Mouse (Mus musculus) hindbrain, embryonic 11.5 days (tissue): ENCODE data around the gene Cfap61. TPM values are rescaled to one million over a fixed set of nuclear protein-coding genes. Genes with fewer than 3 reads are reported as not detected.

Source experiments
- ATAC-seq: fragments of 200-750 bp; cut with Nextera tagmentation; 2 replicates; pipeline ENCODE4 v1.8.0; 2017; ENCODE audit warnings: mild to moderate bottlenecking, moderate TSS enrichment, moderate library complexity; ENCODE audit not compliant: low FRiP score
- DNase-seq: peaks from one replicate; pipeline ENCODE4 v3.0.0-alpha.2; 2015; ENCODE audit warnings: low spot score
- H3K27ac ChIP-seq: fragments of 300-500 bp; sonication (generic); 2 replicates; pipeline ENCODE4 v1.5.1; 2014; ENCODE audit warnings: mild to moderate bottlenecking, low read depth, low read length
- H3K27me3 ChIP-seq: fragments of 300-500 bp; sonication (generic); 2 replicates; pipeline ENCODE4 v1.6.1; 2014; ENCODE audit warnings: mild to moderate bottlenecking, low read length, moderate library complexity, mixed read lengths; ENCODE audit not compliant: control insufficient read depth, insufficient read depth
- H3K36me3 ChIP-seq: fragments of 300-500 bp; sonication (generic); 2 replicates; pipeline ENCODE4 v1.6.1; 2014; ENCODE audit warnings: mild to moderate bottlenecking, low read length, moderate library complexity, mixed read lengths; ENCODE audit not compliant: control insufficient read depth, insufficient read depth
- H3K4me1 ChIP-seq: fragments of 300-500 bp; sonication (generic); replicated peaks from 2 replicates; pipeline ENCODE4 v1.6.1; 2014; ENCODE audit warnings: low read length, mixed read lengths; ENCODE audit not compliant: control insufficient read depth, insufficient read depth
- H3K4me2 ChIP-seq: fragments of 300-500 bp; sonication (generic); replicated peaks from 2 replicates; pipeline ENCODE4 v1.6.1; 2014; ENCODE audit warnings: mild to moderate bottlenecking, low read depth, low read length
- H3K4me3 ChIP-seq: fragments of 300-500 bp; sonication (generic); 2 replicates; pipeline ENCODE4 v1.5.1; 2014; ENCODE audit warnings: low read depth, low read length
- H3K9ac ChIP-seq: fragments of 300-500 bp; sonication (generic); 2 replicates; pipeline ENCODE4 v1.6.1; 2014; ENCODE audit warnings: low read depth, low read length
- H3K9me3 ChIP-seq: fragments of 300-500 bp; sonication (generic); 2 replicates; pipeline ENCODE4 v1.6.1; 2016; ENCODE audit warnings: low read length; ENCODE audit not compliant: control insufficient read depth
- WGBS: fragments of 180-500 bp; shearing (Covaris S2); extraction: QIAGEN DNeasy Blood & Tissue Kit; methylation state at CpG from one replicate; pipeline ENCODE4 v1.1.7; 2014; 5-methylcytosine and 5-hydroxymethylcytosine counted together
- polyA plus RNA-seq: library from polyadenylated mRNA; unstranded; fragments of >200 nt; fragmentation: Nextera tagmentation; extraction: Ambion mirVana; gene quantifications from 2 replicates; pipeline ENCODE4 v1.2.1, GENCODE M21; 2014

Gene Cfap61
- polyA plus RNA-seq, 1 experiment from 2014 or later = 2.4 TPM

- Histone ChIP-seq H3K4me3 (no peak overlapping the region), H3K9me3 (no peaks in the 10 kb centered on the region), H3K4me1 (no peaks in the 10 kb centered on the region), H3K36me3 (no peaks in the 10 kb centered on the region), H3K27ac (no peak overlapping the region), H3K4me2 (no peak overlapping the region), H3K27me3 (no peaks in the 10 kb centered on the region; the same call in 1 of the 2 replicates), H3K9ac (no peak overlapping the region)
- DNase-seq = peak; percentile 37
- WGBS = 44% methylated on average over 7 of the region's 7 CpGs
- ATAC-seq = peak; percentile 88
Observed at GRCm38 (mm10) chr2:145958551-145958950, 24.0 kb downstream of the Cfap61 start.

- Histone ChIP-seq H3K27me3 (no peaks in the 10 kb centered on the region), H3K36me3 (no peaks in the 10 kb centered on the region), H3K9ac (no peak overlapping the region), H3K4me3 (no peak overlapping the region), H3K9me3 (no peaks in the 10 kb centered on the region), H3K4me2 (no peak overlapping the region), H3K4me1 (no peaks in the 10 kb centered on the region), H3K27ac (no peak overlapping the region)
- ATAC-seq = no peak
- WGBS = 89% methylated on average over 5 of the region's 5 CpGs
- no peak for DNase-seq
Observed at GRCm38 (mm10) chr2:145961861-145962260, 27.3 kb downstream of the Cfap61 start.

DNA sequence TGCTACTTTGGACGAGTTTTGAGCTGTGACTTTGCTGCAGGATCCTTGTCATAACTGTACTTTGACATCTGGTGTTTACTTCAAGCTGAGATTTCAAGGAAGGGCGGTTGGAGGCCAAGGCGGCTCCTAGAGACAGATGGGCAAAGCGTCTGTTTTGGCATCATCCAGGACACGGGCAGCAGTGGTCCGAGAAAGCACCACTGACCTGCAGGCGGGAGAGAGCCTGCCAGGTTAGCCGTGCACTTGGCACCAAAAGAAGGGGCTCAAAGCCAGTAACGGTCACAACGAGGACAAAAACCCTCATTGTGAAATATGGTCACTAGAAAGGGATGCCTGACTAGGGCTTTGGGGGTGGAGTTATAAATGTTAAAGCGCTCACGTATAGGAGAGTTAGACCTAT is 36.2 kb downstream of the Cfap61 start:
- ATAC-seq (no peak), DNase-seq (no peak)
- H3K27ac ChIP-seq = no peak overlapping the region
- 89% methylated on average over 12 of the region's 12 CpGs for WGBS
- H3K4me3 ChIP-seq = no peak overlapping the region
- H3K4me1 ChIP-seq = no peaks in the 10 kb centered on the region
- no peaks in the 10 kb centered on the region for H3K27me3 ChIP-seq
- H3K36me3 ChIP-seq = no peaks in the 10 kb centered on the region
- no peak overlapping the region for H3K4me2 ChIP-seq
- H3K9ac ChIP-seq = no peak overlapping the region
- no peaks in the 10 kb centered on the region for H3K9me3 ChIP-seq

DNA sequence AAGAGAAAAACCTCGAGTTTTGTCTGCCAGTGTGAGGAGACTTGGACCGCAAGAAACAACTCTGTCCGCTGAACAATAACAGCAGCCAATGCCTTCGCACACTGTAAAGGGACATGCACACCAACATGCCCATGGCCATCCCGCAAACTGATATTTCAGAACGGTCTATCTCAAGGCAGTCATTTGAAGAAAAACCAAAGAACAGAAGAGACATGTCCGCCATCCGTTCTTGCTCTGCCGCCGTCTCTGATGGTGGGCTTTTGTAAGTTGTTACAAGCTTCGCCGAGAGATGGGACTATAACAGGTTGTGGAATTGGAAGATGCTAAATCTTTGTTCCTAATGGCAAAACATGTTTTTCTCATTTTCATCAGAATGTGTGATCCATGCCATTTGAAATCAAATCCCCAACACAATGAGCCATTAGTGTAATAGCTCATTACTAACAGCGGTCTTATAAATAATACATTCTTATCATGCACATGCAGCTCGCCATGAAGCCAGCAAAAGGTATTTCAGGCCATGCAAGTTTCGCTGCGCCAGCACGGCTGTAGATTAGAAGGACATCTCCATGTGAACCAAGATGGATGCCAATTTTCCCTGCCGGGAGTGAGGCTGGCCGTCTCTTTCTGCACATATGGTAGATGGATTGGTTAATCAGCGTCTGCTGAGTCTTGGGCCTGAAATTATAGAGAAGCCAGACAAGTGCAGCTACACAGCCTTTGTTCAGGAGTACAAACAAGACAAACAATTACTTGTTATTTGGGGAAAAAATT is 36.8 kb downstream of the Cfap61 start:
- Histone ChIP-seq H3K36me3 (no peaks in the 10 kb centered on the region), H3K4me2 (no peak overlapping the region), H3K4me3 (no peak overlapping the region), H3K9me3 (no peaks in the 10 kb centered on the region), H3K9ac (no peak overlapping the region), H3K27me3 (no peaks in the 10 kb centered on the region), H3K27ac (no peak overlapping the region), H3K4me1 (no peaks in the 10 kb centered on the region)
- no peak for ATAC-seq
- WGBS = 91% methylated on average over 20 of the region's 20 CpGs
- no peak for DNase-seq

DNA sequence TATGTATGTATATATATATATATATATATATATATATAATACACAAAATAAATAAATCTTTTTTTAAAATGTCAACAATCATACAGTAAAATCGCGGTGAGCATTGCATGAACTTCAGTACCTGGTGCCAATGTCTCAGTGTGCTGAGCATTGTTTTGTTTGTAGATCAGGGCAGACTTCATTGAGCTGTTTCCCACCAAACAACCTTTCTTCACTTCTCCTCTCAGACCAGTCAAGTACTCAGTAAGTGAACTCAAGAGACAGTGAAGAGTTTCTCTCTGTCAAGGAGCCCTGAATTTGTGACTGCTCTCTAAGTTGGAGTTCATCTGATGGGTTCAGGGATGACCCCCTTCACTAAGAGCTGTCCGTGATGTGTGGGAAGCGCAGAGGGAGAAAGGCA is 38.0 kb downstream of the Cfap61 start:
- Histone ChIP-seq H3K4me3 (no peak overlapping the region), H3K27me3 (no peaks in the 10 kb centered on the region), H3K27ac (no peak overlapping the region), H3K4me2 (no peak overlapping the region), H3K9ac (no peak overlapping the region), H3K4me1 (no peaks in the 10 kb centered on the region), H3K9me3 (no peaks in the 10 kb centered on the region), H3K36me3 (no peaks in the 10 kb centered on the region)
- DNase-seq (no peak), ATAC-seq (no peak)
- WGBS = 89% methylated on average over 4 of the region's 4 CpGs

DNA sequence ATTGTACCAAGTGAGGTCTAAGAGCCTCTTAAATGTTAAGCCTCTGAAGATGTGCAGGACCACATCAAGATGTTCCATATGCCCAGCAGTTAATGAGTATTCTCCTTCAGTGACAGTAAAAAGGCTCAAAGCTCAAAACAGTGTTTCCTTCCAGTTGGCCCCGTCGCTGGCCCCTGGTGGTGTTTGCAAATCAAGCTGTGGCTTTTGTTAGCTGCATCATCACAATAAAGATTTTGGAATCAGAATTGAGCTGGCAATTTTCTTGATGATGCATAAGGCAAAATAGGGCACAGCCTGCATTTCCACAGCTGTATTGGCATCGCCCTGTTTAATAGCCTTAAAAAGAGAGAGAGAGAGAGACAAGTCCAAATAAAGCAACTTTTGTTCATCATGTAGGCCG is 45.0 kb downstream of the Cfap61 start:
- WGBS = 68% methylated on average over 4 of the region's 4 CpGs
- DNase-seq (no peak), ATAC-seq (no peak)
- Histone ChIP-seq H3K4me2 (no peak overlapping the region), H3K9ac (no peak overlapping the region), H3K4me3 (no peak overlapping the region), H3K27me3 (no peaks in the 10 kb centered on the region), H3K9me3 (no peaks in the 10 kb centered on the region), H3K36me3 (no peaks in the 10 kb centered on the region), H3K4me1 (peaks cover 2% of the 10 kb centered on the region; the same call in 1 of the 2 replicates), H3K27ac (no peak overlapping the region)

DNA sequence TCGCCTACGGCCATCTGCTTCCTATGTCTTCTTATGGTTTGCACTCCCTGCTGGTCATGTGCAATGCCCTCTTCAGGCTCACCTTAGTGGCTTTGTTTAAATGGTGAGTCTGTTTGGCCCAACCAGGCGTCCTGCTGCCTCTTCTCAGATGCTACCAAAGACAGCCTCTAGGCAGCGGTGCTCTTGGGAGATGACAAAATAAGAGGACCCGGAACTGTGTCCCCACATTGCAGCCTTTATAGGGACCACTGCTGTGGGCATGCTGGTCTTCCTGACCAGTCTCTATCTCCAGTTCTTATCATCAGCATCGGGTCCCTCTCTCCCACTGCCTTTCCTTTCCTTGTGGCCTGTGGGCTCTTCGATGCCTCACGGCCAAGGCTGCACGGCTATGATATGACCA is 46.3 kb downstream of the Cfap61 start:
- ATAC-seq (no peak), DNase-seq (no peak)
- Histone ChIP-seq H3K4me3 (no peak overlapping the region), H3K9me3 (no peaks in the 10 kb centered on the region), H3K4me2 (no peak overlapping the region), H3K36me3 (no peaks in the 10 kb centered on the region), H3K27me3 (no peaks in the 10 kb centered on the region), H3K27ac (no peak overlapping the region), H3K4me1 (peaks cover 2% of the 10 kb centered on the region; the same call in 1 of the 2 replicates), H3K9ac (no peak overlapping the region)
- WGBS = 73% methylated on average over 9 of the region's 9 CpGs

DNA sequence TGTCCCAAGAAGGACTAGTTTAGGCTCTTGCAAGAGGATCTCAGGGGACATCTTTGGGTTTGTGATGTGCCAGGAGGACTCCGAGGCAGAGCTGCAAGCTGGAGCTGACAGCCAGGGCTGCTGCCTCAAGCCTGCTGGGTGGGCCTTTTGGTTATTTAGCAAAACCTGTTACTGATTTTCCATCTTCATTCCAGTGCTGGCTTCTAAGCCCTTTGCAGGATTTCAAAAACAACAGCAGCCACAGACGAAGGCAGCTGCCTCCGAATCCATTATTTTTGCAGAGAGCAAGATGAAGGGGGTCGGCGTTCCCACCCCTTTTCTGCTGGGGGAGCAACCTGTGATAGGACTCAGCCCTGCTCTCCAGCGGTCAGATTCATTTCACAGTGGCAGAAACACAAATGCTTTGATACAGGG is 47.1 kb downstream of the Cfap61 start:
- DNase-seq = peak; percentile 25
- no peak for ATAC-seq
- Histone ChIP-seq H3K27me3 (no peaks in the 10 kb centered on the region), H3K9me3 (no peaks in the 10 kb centered on the region), H3K27ac (no peak overlapping the region), H3K4me3 (no peak overlapping the region), H3K36me3 (no peaks in the 10 kb centered on the region), H3K4me2 (no peak overlapping the region), H3K4me1 (peaks cover 2% of the 10 kb centered on the region; the same call in 1 of the 2 replicates), H3K9ac (no peak overlapping the region)
- 21% methylated on average over 6 of the region's 6 CpGs for WGBS

DNA sequence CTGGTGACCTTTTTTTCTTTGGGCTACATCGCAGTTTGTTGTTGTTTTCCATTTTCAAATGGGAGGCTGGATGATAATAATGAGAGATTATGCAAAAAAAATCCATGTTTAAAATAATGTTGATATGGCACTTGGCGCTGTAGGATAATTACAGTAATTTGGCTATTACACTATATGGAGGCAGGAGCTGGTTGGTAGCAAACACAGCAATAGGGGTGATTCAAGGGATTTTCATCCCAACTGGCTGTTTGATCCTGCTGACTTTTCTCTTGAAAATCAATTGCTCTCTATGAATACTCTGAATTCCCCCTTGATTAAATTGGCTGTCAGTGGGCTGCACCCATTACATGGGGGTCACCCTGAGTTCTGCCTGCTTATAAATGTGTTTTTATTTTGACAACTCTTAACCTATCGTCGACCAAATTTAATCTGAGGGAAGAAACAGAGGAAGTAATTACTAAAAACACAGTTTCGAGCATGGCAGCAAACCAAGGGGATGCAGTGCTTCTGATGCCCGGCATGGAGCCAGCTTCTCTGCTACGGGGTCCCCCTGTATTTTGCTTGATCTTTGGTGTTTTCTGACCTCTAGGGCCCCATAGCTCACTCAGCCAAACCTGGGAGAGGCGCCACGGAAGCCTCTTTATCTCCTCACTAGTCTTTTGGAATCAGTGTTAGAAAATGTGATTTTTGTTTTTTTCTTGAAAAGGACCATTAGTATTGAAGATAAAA is 47.9 kb downstream of the Cfap61 start:
- Histone ChIP-seq H3K27ac (no peak overlapping the region), H3K4me2 (no peak overlapping the region), H3K36me3 (no peaks in the 10 kb centered on the region), H3K9ac (no peak overlapping the region), H3K27me3 (no peaks in the 10 kb centered on the region), H3K4me1 (peaks cover 2% of the 10 kb centered on the region; the same call in 1 of the 2 replicates), H3K4me3 (no peak overlapping the region), H3K9me3 (no peaks in the 10 kb centered on the region)
- no peak for DNase-seq
- ATAC-seq = no peak
- WGBS = 68% methylated on average over 9 of the region's 9 CpGs
